Mouse (Mus musculus) A20 (cell line): ENCODE data around the gene Lrrc14b.

ENCODE experiments used
- DNase-seq: peaks from one replicate; pipeline ENCODE4 v3.0.0-alpha.2; 2011; ENCODE audit warnings: low read depth, low spot score

The Lrrc14b gene

DNA sequence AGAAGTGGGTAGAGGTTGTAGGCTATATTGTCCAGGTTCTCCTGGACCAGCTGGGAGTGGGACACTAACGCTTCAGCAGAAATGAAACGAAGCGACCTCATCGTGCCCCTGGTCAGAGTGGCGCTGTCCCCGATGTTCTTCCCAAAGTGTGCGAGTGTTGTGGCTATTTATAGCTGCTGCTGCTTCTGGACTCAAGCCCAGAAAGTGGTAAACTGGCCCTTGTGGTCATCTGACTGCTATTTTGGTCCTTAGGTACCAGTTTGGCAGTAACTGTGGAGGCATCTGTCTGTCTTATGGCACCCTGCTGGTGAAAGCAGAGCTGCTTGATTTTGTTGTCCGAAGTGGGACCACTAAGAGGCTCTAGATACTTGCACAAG is at the start of gene Lrrc14b:
Gene Lrrc14b, minus strand, starts transcription at position 147 of the 377 bp plus-strand sequence.
- DNase-seq, result no peak

DNA sequence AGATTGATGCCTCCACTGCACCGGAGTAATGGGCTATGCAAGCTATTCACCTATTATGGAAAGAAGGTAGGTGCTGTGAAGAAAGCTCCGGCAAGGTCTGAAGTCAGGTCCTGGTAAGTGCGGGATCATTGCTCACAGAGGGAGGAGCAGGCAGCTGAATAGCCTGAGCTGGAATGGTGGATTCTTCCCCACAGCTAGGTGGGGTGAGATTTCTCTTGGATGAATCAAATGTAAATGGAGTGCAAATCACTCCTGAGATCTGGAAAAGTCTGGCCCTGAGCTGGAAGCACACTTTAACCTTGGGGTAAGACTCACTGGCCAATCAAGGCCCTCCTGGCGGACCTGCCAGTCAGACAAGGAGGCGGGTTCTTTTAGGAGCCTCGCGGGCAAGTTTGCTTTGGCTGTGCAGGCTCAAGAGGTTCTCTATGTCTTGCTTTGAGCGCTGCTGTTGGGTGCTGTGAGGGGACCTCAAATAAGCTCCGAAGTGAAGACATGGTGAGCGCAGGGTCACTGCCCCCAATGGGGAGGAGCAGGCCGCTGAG is 35.6 kb upstream of the Lrrc14b start, which contains the start of gene Ftl1-ps1:
Gene Ftl1-ps1, plus strand, starts transcription at position 397 of the 542 bp plus-strand sequence.
- DNase-seq, result no peak

DNA sequence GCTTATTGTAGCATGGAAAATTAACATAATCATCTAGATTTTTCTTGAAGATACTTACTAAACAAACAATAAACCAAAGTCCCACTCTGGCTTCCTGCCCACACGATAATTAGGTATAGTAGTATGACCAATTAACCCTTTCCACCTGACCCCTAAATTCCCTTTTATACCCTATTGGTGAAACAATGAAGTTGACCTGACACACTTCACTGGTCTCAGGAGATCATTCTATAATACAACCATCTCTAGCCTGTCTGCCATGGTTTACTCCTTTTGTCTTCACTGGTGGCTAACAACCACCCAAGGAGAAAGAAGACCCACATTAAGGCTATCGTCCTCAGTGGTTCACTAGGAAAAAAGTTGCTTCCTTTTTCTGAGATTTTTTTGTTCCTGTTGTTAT is 27.4 kb upstream of the Lrrc14b start:
- DNase-seq, result no peak

DNA sequence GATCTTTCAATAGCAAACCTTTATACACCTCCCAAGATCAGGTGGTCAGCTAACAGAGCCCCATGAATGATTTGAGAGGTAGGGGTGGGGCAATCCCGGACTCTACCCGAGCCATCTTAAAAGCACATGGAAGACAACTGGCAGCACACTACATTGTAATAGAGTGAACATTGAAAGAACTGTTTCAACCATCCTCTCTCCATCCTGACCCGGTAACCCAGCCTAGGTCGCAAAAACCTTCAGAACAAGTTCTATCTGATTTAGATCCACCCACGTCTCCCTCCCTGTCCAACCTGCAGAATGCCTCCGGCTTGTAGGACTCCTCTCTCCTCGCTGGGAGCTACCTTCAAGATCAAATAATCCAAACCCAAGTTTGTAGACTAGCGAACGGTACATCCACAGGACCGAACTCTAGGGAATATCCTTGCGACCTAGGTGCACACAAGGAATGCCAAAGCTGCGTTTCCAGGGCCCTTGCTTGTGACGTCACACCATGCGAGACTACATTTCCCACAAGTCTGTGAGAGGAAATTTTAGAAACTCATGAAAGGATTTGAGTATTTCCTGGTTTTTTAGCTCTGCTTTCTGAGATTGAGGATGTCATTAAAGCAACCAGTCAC is 26.7 kb upstream of the Lrrc14b start, which contains the start of gene Zfp72:
Gene Zfp72, minus strand, starts transcription at position 466 of the 620 bp plus-strand sequence.
- peak; percentile 71 for DNase-seq

DNA sequence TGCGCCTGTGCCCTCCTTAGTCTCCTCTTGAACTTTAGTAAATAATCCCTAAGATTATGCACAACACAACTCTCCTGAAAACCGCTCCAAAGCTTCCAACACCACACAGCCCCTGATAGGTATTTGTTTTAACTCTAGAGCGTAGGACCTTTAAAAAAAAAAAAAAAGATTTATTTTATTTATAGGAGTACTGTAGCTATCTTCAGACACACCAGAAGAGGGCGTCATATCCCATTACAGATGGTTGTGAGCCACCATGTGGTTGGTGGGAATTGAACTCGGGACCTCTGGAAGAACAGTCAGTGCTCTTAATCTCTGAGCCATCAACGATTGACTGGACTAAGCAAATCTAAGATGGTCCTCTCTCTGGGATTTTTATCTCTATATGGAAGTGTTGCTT is 25.9 kb upstream of the Lrrc14b start:
- DNase-seq, result no peak

DNA sequence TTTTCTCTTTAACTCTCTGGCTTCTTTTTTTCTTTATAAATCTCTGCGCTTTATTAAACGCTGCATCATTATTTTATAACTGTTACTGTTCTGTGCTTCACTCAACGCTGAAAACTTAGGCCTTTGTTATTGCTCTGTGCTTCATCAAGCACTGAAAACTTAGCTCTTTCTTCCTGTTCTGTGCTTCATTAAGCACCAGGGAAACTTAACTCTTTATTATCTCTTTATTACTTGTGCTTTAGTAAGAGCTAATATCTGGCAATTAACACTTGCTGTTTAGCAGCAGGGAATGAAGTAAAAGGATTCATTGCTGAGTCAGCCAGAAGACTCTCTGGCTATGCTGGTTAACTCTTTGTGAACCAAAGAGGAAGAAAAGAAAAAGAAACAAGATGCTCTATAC is 18.5 kb upstream of the Lrrc14b start:
- no peak for DNase-seq

DNA sequence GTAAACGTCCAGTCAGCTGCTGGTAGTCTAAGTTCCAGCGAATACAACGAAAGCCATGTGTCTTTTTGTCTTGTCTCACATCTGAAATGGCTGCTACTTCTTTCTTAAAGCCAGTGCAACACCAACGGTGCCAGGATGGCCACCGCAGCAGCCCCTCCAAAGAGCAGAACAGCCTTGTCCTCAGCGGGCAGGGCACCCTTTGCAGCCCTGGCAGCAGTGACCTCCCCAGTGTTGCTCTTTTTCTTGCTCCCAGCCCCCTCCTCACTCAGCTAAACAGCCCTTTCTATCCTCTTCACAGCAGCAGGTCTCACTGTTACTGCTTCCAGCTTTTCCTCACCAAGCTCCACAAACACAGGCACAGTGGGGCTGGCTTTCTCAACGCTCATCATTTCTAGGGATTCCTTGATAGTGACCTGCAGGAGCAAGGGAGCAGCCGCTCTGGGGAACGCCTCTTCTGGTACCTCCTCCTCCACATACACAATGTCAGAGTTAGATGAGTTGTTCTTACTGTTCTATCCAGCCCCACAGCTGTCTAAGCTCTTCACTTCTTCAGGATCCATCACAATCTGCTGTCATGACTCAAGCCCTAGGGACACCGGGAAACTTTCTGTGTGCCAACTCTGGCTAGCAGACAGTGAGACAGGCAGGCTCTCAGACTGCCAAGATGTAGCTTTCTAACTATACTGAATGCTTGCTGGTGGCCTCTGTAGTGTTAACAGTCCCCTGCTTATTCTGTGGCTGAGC is 17.9 kb upstream of the Lrrc14b start:
- DNase-seq, result no peak

DNA sequence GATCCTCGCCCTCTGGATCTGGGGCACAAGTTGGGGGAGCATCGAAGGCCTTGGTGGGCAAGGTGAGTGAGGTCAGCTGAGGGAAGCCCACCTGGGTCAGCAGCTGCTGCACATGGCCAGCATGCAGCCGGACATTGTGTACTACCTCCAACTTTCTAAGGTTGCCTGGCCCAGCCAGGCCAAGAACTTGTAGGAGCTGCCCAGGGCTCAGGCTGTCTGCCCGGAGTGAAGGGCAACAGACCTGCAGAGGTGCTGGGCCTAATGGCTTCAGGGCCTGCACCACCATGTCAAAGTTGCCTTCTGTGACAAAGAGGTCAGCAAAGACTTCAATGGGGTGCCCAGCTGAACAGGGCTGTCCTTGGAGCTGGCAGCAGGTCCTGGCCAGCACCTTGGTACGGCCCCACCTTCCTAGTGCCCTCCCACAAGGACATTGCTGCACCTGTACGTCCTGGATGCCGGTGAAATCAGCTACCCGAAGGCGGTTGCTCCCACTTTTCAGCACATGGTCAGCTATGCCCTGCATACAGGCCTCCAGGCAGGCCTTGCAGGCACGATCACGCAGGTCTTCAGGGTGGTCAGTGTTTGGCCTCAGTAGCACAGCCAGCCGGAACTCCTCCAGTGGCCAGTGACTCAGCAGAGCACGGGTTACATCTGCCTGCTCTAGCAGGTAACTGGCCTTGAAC is 488 bp downstream of the Lrrc14b start:
- DNase-seq, result no peak

DNA sequence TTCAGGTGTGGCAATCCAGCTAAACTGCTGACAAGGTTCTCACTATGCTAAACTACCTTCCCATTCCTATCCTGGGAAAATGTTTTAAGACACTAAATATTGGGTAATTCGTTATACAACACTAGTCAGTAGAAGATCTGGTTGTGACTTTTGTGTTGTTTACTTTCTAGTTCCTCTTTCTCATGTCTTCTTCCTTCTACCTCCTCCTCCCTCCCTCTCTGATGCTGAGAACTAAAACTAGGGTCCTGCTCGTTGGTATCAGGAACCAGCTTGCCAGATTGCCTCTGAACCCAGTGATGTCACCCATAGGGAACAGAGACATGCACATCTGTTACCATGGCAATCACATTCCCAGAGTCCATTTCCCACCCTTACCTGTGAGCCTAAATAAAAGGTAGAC is 1.6 kb downstream of the Lrrc14b start:
- DNase-seq, result peak; percentile 50

DNA sequence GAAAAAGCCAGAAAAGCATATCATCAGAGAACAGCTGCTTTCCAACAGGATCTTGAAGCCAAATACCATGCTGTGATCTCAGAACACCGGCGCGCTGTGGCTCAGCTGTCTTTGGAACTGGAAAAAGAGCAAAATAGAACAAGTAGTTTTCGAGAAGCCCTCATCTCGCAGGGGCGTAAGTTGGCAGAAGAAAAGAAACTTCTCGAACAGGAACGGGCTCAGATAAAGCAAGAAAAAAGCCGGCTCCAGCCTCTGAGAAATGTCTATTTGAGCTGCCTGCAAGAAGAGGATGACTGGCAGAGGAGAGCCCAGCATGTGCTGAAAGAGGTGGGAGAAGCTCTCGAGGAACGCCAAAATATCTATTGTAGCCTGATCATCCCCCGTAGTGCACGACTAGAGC is 7.3 kb downstream of the Lrrc14b start:
- no peak for DNase-seq

DNA sequence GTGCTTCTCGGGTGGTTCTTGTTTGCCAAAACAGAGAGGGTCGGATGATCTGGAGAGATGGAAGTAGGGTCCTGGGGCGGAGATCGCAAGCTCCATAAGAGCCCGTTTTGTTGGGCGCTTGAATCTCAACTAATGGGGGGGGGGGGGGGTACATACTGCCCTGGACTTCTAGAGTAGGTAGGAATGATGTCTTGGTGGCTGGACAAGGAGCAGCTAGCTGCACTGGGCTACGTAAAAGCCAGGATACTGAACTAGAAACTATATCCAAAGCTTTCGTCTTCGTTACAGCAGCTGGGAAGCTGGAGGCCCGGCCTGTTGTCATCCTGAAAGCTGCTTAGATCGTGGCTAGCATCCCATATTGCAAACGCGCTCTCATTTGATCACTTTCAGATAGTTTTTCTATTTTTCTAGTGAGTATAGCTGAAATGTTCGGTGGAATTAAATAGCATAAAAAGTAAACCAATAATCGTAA is 13.3 kb downstream of the Lrrc14b start:
- DNase-seq, result no peak

DNA sequence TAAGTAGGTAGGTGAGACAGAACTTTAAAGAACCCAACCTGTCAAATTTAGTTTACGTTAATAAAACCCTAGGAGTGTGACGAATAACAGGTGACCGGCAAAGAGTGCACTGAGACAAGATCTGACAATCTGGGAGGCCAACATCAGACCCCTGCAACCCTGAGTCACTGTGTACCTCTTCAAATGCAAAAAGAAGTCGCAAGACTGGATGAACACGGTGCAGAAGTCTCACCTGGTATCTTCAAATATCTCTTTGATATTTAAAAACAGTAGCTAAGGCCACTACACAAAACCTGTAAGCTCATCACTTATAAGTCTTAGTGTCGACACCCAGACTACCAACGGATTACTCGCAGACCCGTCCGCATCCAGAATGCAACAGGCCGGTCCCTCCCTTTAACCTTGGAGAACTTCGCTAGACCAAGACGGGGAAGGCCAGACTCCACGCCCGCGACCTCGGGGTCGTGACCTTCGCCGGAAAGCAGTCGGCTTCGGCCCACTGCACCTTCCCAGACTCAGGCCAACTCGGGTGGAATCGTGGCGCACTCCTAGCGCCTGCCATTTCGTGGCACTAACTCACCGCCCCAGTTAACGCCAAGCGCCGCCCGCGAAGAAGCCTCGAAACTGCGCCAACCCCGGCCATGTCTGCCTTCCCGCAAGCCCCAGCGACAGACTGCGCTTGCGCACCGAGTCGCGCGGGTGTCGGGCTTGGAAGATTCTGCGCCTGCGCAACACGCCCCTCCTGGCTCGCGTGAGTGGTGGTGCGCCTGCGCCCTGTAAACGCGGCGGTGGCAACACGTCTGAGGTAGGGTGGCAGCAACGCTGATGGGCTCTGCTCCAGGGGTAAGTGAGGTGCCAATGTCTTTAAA is 14.0 kb downstream of the Lrrc14b start, which contains the start of the genes Sdha and Ccdc127:
Gene Sdha, minus strand, starts transcription at position 715 of the 869 bp plus-strand sequence.
Gene Ccdc127, plus strand, starts transcription at position 744 of the 869 bp plus-strand sequence.
- peak; percentile 97 for DNase-seq

DNA sequence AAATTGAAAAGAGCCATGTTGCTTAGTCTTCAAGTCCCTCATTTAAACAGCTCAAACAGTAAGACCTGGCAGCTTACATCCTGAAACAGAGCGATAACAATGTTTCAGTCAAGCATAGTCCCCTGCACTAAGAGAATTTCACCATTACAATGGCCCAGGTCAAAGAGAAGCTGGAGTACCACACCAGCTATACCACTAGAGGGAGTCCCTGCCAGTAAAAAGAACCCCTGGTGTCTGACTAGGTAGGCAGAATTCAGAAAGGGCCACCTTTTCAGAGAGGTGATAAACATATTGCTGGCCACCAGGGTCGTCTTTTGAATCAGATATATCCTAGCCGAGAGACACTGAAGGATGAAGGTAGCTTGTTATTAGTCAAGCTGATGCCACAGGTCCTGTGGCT is 22.8 kb downstream of the Lrrc14b start:
- peak; percentile 70 for DNase-seq

DNA sequence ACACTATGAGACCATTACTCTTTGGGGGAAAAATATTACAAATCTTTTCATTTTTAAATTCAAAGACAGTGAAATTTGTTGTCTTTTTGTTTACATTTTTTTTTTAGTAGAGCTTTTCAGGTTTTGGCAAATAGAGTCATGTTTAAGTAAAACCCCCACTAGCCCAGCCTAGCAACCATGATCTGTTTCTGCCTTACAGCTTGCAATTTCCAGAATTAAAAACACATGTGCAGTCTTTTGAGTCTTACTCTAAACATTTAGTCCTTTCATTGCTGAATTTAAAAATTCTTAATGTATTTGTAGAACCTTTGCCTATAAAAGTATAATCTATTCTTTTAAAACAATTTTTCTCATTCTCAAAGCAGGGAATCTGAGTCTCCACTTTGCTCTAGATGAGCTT is 34.5 kb downstream of the Lrrc14b start:
- no peak for DNase-seq

DNA sequence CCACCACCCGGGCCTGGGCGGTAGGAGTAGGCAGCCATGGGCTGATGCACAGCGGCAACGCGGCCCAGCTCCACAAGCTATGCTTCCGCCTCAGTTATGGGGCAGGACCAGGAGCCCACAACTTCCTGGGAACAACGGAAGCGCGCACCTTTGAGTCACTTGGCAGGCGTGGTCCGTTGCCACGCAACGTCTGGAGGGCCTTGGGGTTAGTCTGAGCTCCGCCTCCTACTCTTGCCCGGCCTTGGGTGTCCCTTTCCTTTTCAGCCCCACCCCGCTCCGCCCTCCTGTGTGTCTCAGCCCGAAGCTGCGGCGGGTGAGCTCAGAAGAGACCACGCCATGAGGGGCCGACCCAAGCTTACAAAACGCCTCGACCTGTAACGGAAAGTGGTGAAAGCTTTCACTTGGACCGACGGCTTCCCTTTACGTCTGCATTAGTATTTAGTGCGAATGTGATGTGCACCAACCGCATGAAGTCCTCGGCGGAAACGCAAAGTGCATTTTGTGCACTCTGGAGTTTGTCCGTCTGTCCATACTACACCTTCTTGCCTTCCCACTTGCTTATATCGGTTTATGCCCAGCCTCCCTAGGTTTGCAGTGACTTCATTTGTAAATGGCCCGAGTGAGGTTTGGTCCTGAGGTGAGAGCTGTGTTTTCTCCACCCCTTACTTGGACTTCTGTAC is 46.5 kb downstream of the Lrrc14b start, which contains the start of gene Pdcd6:
Gene Pdcd6, minus strand, starts transcription at position 411 of the 680 bp plus-strand sequence.
- peak; percentile 98 for DNase-seq

DNA sequence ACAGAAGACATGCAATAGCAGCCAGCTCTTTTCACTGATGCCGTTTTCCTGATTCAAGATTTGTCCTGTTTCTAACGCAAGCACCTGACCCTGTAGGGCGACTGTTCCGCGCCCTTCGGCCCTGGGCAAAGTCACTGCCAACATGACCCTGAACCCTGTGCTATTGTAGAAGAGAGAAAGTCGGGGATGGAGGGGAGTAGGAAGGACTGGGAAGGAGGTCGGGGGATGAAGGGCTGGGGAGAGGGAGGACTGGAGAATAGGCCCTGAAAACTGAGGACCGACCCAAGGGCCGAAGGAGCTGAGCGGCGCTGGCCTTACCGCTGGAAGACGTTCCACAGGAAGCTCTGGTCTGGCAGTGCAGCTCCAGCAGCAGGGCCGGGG is 47.0 kb downstream of the Lrrc14b start:
- no peak for DNase-seq

DNA sequence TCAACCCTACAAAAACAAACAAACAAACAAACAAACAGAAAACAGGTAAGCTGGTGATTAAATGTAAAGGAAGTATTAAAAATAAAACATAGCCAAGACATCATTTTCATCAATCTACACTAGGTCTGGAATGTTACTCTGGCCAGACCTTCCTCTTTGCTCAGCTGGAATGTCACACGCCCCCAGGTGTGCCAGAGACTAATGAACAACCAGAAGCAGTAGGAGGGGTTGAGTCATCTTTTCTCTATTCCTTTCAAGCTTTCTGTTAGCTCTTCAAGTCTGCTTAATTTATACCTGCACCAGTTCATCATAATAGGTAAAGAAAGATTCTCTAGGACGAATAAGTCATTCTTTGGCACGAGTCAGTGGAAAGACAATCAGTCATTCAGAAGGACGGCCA is 47.4 kb downstream of the Lrrc14b start:
- no peak for DNase-seq

DNA sequence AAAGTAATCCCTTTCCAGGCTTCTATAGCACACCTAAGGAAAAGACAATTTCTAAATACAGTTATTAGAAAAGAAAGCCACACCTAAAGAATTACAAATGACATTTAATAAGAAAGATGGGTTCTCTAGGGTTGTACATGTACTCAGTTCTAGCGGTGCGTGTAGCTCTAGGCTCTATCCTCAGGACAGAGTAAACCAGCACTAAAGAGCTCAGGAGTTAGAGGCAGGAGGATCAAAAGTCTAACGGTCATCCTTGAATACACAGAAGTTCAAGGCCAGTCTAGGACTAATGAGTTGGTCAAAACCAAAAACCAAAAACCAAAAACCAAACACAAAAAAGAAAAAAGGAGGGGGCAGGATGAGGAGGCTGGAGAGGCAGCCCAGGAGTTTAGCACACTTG is 49.2 kb downstream of the Lrrc14b start:
- DNase-seq, result no peak
